Mouse (Mus musculus) embryonic facial prominence, embryonic 13.5 days (tissue): ENCODE data around the gene Kcnh8. TPM values are rescaled to one million over a fixed set of nuclear protein-coding genes. Genes with fewer than 3 reads are reported as not detected.

Experiments
- ATAC-seq: fragments of 200-750 bp; cut with Nextera tagmentation; 2 replicates; pipeline ENCODE4 v1.8.0; 2017; ENCODE audit warnings: low read depth; ENCODE audit not compliant: insufficient number of reproducible peaks, insufficient read depth, low FRiP score, low TSS enrichment
- H3K27ac ChIP-seq: fragments of 300-500 bp; sonication (generic); 2 replicates; pipeline ENCODE4 v1.5.1; 2015; ENCODE audit warnings: moderate library complexity, mild to moderate bottlenecking, inconsistent platforms
- H3K27me3 ChIP-seq: fragments of 300-500 bp; sonication (generic); 2 replicates; pipeline ENCODE4 v1.6.1; 2015; ENCODE audit warnings: mild to moderate bottlenecking, inconsistent platforms
- H3K36me3 ChIP-seq: fragments of 300-500 bp; sonication (generic); 2 replicates; pipeline ENCODE4 v1.6.1; 2015; ENCODE audit warnings: mild to moderate bottlenecking, inconsistent platforms
- H3K4me1 ChIP-seq: fragments of 300-500 bp; sonication (generic); 2 replicates; pipeline ENCODE4 v1.6.1; 2015; ENCODE audit warnings: inconsistent platforms
- H3K4me2 ChIP-seq: fragments of 300-500 bp; sonication (generic); 2 replicates; pipeline ENCODE4 v1.6.1; 2015; ENCODE audit warnings: moderate library complexity, mild to moderate bottlenecking, inconsistent platforms
- H3K4me3 ChIP-seq: fragments of 300-500 bp; sonication (generic); 2 replicates; pipeline ENCODE4 v1.5.1; 2015; ENCODE audit warnings: mild to moderate bottlenecking, inconsistent platforms
- H3K9ac ChIP-seq: fragments of 300-500 bp; sonication (generic); 2 replicates; pipeline ENCODE4 v1.6.1; 2015; ENCODE audit warnings: mild to moderate bottlenecking, inconsistent platforms
- H3K9me3 ChIP-seq: fragments of 300-500 bp; sonication (generic); 2 replicates; pipeline ENCODE4 v1.6.1; 2016; ENCODE audit warnings: inconsistent platforms
- WGBS: fragments of 180-500 bp; shearing (Covaris S2); methylation state at CpG from one replicate; pipeline ENCODE4 v1.1.7; 2015; ENCODE audit warnings: mixed read lengths; 5-methylcytosine and 5-hydroxymethylcytosine counted together
- polyA plus RNA-seq: library from polyadenylated mRNA; unstranded; fragments of >200 nt; fragmentation: Nextera tagmentation; extraction: Ambion mirVana; gene quantifications from 2 replicates; pipeline ENCODE4 v1.2.1, GENCODE M21; 2015

Gene Kcnh8
- polyA plus RNA-seq, 1 experiment from 2014 or later, result 0.52 TPM

DNA sequence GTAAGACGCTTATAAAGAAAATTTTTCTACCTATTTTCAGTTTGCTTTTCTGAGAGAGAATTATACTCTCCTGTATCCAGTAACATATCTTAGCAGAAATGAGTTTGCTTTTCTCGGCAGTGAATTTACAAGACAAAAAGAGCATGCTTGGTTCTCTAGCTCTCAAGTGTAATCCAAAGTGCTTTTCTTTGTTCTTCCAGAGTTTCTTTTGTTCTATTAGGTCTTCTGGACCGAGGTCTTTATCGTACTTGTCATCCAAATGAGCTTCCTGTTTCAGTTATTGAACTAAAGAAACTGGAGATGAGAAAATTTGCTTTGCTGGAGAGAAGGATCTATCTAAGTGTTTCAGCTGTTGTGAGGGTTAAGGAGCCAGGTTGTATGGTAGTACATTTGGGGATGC, 8.9 kb downstream of the Kcnh8 start:
- WGBS, result 69% methylated on average over 4 of the region's 4 CpGs
- no peaks in the 10 kb centered on the region for H3K36me3 ChIP-seq
- no peaks in the 10 kb centered on the region for H3K9me3 ChIP-seq
- no peak overlapping the region for H3K4me2 ChIP-seq
- H3K27me3 ChIP-seq, result no peaks in the 10 kb centered on the region
- H3K27ac ChIP-seq, result no peak overlapping the region
- H3K4me3 ChIP-seq, result no peak overlapping the region
- no peaks in the 10 kb centered on the region for H3K4me1 ChIP-seq
- ATAC-seq, result no peak
- no peak overlapping the region for H3K9ac ChIP-seq

- Histone ChIP-seq H3K27ac (no peak overlapping the region), H3K4me2 (no peak overlapping the region), H3K27me3 (no peaks in the 10 kb centered on the region), H3K4me1 (no peaks in the 10 kb centered on the region), H3K36me3 (no peaks in the 10 kb centered on the region), H3K4me3 (no peak overlapping the region), H3K9me3 (no peaks in the 10 kb centered on the region), H3K9ac (no peak overlapping the region)
- ATAC-seq, result no peak
These were observed 46.7 kb downstream of the Kcnh8 start for GRCm38 (mm10) chr17:52649186-52649585.

GRCm38 (mm10) chr17:52691988-52692387, 89.5 kb downstream of the Kcnh8 start:
- Histone ChIP-seq H3K9me3 (no peaks in the 10 kb centered on the region), H3K36me3 (no peaks in the 10 kb centered on the region), H3K4me2 (no peak overlapping the region), H3K4me3 (no peak overlapping the region), H3K9ac (no peak overlapping the region), H3K27ac (no peak overlapping the region), H3K27me3 (no peaks in the 10 kb centered on the region), H3K4me1 (no peaks in the 10 kb centered on the region)
- ATAC-seq, result no peak

DNA sequence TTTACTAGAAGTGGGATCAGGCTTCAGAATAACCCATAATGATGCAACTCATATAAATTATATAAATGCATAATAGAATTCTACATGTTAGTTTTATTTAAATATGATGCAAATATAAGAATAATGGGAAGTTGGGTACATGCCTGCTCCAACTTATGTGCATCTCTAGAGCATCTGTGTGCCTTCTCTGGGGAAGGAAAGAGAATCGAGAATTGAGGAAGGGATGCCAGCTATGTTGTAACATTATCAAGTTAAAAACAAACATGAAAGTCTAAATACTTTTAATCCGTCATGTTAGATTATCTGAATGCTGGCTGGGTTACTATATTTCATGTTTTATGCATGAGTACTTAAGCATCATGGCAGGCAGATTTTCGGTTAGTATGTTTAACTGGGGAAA, 99.4 kb downstream of the Kcnh8 start:
- Histone ChIP-seq H3K4me1 (no peaks in the 10 kb centered on the region), H3K27me3 (no peaks in the 10 kb centered on the region), H3K9ac (no peak overlapping the region), H3K36me3 (no peaks in the 10 kb centered on the region), H3K27ac (no peak overlapping the region), H3K9me3 (no peaks in the 10 kb centered on the region), H3K4me3 (no peak overlapping the region), H3K4me2 (no peak overlapping the region)
- no peak for ATAC-seq
- whole genome bisulfite sequencing, result 75% methylated on average over 3 of the region's 3 CpGs

GRCm38 (mm10) chr17:52712319-52712718, 109.8 kb downstream of the Kcnh8 start:
- Histone ChIP-seq H3K27me3 (no peaks in the 10 kb centered on the region), H3K27ac (no peak overlapping the region), H3K9me3 (no peaks in the 10 kb centered on the region), H3K4me2 (no peak overlapping the region), H3K9ac (no peak overlapping the region), H3K4me1 (no peaks in the 10 kb centered on the region), H3K4me3 (no peak overlapping the region), H3K36me3 (no peaks in the 10 kb centered on the region)
- 32% methylated on average over 1 of the region's 1 CpGs for WGBS
- ATAC-seq, result no peak

DNA sequence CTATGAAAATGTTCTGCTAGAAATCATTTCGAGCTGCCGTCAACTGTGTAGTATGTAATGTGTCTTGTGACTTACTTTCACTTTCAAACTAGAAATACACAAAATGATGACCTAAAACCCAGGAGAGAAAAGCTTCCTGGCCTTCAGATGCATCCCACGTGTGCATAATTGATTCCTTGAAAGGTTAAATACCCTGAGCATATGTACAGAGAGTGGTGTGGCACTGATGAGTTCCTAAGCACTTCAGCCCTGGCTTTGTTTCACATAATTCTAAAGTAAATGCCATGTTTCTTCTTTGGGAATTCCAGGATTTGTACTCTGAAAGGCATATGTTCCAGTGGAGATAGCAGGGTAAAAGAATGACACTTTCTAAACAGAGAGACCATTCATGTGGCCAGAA, 119.7 kb downstream of the Kcnh8 start:
- H3K4me2 ChIP-seq, result no peak overlapping the region
- H3K4me3 ChIP-seq, result no peak overlapping the region
- no peak overlapping the region for H3K9ac ChIP-seq
- WGBS, result 70% methylated on average over 3 of the region's 3 CpGs
- no peaks in the 10 kb centered on the region for H3K9me3 ChIP-seq
- H3K27ac ChIP-seq, result no peak overlapping the region
- ATAC-seq, result no peak
- no peaks in the 10 kb centered on the region for H3K27me3 ChIP-seq
- H3K4me1 ChIP-seq, result no peaks in the 10 kb centered on the region
- H3K36me3 ChIP-seq, result no peaks in the 10 kb centered on the region

DNA sequence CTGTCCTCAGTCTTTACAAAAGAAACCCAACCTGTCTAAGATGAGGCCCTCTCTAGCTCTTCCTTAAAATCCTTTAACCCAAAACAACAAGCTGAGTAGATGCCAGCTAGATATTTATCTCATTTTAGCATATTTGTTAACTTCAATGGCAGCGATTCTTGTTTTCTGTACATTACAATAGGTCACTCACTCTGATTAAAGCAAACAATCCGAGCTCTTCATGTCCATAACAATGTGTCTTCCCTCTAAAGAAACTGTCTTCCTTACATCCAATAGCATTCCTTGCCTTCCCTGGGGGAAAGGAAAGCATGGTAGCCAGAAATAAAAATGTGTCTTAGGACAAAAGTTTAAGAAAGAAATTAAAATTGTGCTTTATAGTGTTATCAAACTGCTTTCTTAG, 126.3 kb downstream of the Kcnh8 start:
- Histone ChIP-seq H3K9me3 (no peaks in the 10 kb centered on the region), H3K27me3 (no peaks in the 10 kb centered on the region), H3K9ac (no peak overlapping the region), H3K36me3 (no peaks in the 10 kb centered on the region), H3K4me3 (no peak overlapping the region), H3K4me2 (no peak overlapping the region), H3K27ac (no peak overlapping the region), H3K4me1 (no peaks in the 10 kb centered on the region)
- WGBS, result 71% methylated on average over 2 of the region's 2 CpGs
- no peak for ATAC-seq

GRCm38 (mm10) chr17:52738436-52738835, 135.9 kb downstream of the Kcnh8 start:
- Histone ChIP-seq H3K36me3 (no peaks in the 10 kb centered on the region), H3K27me3 (no peaks in the 10 kb centered on the region), H3K4me2 (no peak overlapping the region), H3K9me3 (no peaks in the 10 kb centered on the region), H3K4me1 (no peaks in the 10 kb centered on the region), H3K9ac (no peak overlapping the region), H3K27ac (no peak overlapping the region), H3K4me3 (no peak overlapping the region)
- ATAC-seq, result no peak

DNA sequence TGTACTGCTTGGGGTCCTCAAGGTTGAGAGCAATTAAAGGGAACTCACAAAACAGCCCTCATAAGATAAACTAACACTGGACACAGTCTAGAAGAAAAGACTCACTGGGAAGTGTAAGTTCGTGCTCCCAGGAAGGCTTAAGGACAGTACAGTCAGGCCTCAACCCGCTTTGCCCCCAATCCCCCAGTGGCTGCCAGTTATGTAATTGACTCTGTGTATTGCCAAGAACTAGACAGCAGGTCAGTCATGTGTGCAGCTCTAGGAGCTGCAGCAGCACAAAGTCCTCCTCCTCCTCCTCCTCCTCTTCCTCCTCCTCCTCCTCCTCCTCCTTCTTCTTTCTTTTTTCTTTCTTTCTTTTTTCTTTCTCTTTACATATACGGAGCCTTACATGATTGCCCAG, 185.6 kb downstream of the Kcnh8 start:
- Histone ChIP-seq H3K4me3 (no peak overlapping the region), H3K9me3 (no peaks in the 10 kb centered on the region), H3K36me3 (no peaks in the 10 kb centered on the region), H3K9ac (no peak overlapping the region), H3K4me1 (no peaks in the 10 kb centered on the region), H3K4me2 (no peak overlapping the region), H3K27ac (no peak overlapping the region), H3K27me3 (no peaks in the 10 kb centered on the region)
- 76% methylated on average over 3 of the region's 3 CpGs for WGBS
- no peak for ATAC-seq

DNA sequence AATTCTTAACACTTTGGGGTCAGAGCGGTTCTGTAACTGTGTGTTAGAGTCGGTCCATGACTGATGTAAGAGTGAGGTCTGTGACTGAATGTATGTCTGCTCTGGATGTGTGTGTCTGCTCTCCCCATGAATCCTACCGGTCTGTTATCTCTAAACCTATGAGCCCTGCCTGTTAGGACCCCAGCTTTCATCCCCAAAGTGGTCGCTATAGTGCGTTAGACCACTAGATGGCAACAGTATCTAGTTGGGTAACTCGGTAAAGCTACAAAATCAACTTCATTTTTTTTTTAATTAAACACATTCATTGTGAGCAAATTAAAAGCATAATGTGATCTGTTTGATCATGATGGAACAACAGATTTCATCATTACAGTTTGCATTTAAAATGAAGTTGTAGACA, 202.0 kb downstream of the Kcnh8 start:
- H3K4me3 ChIP-seq, result no peak overlapping the region
- no peaks in the 10 kb centered on the region for H3K4me1 ChIP-seq
- ATAC-seq, result no peak
- H3K36me3 ChIP-seq, result no peaks in the 10 kb centered on the region
- no peaks in the 10 kb centered on the region for H3K27me3 ChIP-seq
- no peak overlapping the region for H3K27ac ChIP-seq
- no peak overlapping the region for H3K4me2 ChIP-seq
- no peaks in the 10 kb centered on the region for H3K9me3 ChIP-seq
- H3K9ac ChIP-seq, result no peak overlapping the region
- WGBS, result 62% methylated on average over 6 of the region's 6 CpGs

- no peak for ATAC-seq
- 63% methylated on average over 1 of the region's 1 CpGs for WGBS
- no peak overlapping the region for H3K4me2 ChIP-seq
- no peaks in the 10 kb centered on the region for H3K36me3 ChIP-seq
- H3K27ac ChIP-seq, result no peak overlapping the region
- no peaks in the 10 kb centered on the region for H3K9me3 ChIP-seq
- no peaks in the 10 kb centered on the region for H3K27me3 ChIP-seq
- H3K9ac ChIP-seq, result no peak overlapping the region
- no peaks in the 10 kb centered on the region for H3K4me1 ChIP-seq
- no peak overlapping the region for H3K4me3 ChIP-seq
These were observed 208.3 kb downstream of the Kcnh8 start for GRCm38 (mm10) chr17:52810773-52811172.

DNA sequence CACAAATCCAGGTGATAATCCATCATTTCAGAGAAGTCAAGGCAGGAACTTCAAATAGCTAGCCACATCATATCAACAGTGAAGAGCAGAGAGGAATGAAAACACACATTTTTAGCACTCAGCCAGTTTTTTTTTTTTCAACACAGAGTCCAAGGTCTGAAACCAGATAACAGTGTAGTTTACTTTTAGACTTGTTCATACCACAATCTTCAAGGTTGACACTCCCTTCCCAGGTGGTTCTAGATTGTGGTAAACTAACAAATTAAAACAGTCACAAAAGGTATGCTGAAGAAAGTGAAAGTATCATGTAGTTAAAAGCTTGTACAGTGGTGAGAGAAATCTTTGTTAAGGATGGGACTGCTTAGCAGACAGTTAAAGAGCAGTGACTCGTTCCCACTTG, 216.5 kb downstream of the Kcnh8 start:
- no peaks in the 10 kb centered on the region for H3K9me3 ChIP-seq

GRCm38 (mm10) chr17:52829678-52830077, 227.2 kb downstream of the Kcnh8 start:
- H3K4me2 ChIP-seq, result no peak overlapping the region
- no peak overlapping the region for H3K4me3 ChIP-seq
- H3K9me3 ChIP-seq, result no peaks in the 10 kb centered on the region
- H3K9ac ChIP-seq, result no peak overlapping the region
- H3K27ac ChIP-seq, result no peak overlapping the region
- no peak for ATAC-seq
- no peaks in the 10 kb centered on the region for H3K27me3 ChIP-seq
- WGBS, result 87% methylated on average over 4 of the region's 4 CpGs
- H3K36me3 ChIP-seq, result no peaks in the 10 kb centered on the region
- H3K4me1 ChIP-seq, result no peaks in the 10 kb centered on the region

More for the DNA sequence above, 216.5 kb downstream of the Kcnh8 start:
- Histone ChIP-seq H3K4me3 (no peak overlapping the region), H3K9ac (no peak overlapping the region), H3K4me1 (no peaks in the 10 kb centered on the region), H3K36me3 (no peaks in the 10 kb centered on the region), H3K27me3 (no peaks in the 10 kb centered on the region), H3K4me2 (no peak overlapping the region), H3K27ac (no peak overlapping the region)
- WGBS, result 76% methylated on average over 1 of the region's 1 CpGs
- ATAC-seq, result no peak
